Comparison of ENCODE assay signal across 9 mouse cellular contexts in genomic region chr12:102387219-102387917, GRCm38 (mm10). TPM values are rescaled to one million over a fixed set of nuclear protein-coding genes. Genes with fewer than 3 reads are reported as not detected.
DNase-seq lines count a peak whose midpoint lies in the region; ATAC-seq and TF ChIP-seq lines count a peak whose summit lies in the region.
"Had no signal": no experiment of that assay in that cellular context is flagged by ENCODE, and none has a peak within 500 bp of the region (broad histone marks: within the 10 kb centered on the region; RNA-seq: fewer than 3 reads in every experiment).

No protein-coding gene starts in this region.

- no peak overlapping the region for H3K27ac ChIP-seq in forebrain, embryonic 14.5 days (ENCODE audit: low read depth, low read length)
- H3K27ac ChIP-seq in olfactory bulb, adult 2 months (ENCODE audit: insufficient read depth, low read depth, low read length): no peak overlapping the region
- H3K27ac ChIP-seq: heart, embryonic 13.5 days had no signal

- ATAC-seq in cerebellum, adult (ENCODE audit: insufficient number of reproducible peaks, low FRiP score, low TSS enrichment): peak; percentile 69
- peak; percentile 83 for ATAC-seq in forebrain, embryonic 14.5 days

- no peaks in the 10 kb centered on the region for H3K27me3 ChIP-seq in forebrain, embryonic 14.5 days (replicated peaks; ENCODE audit: control insufficient read depth, insufficient read depth, low read length)
- H3K27me3 ChIP-seq: heart, embryonic 13.5 days had no signal

- H3K4me2 ChIP-seq in forebrain, embryonic 14.5 days (ENCODE audit: low read length): no peak overlapping the region
- H3K4me2 ChIP-seq: heart, embryonic 13.5 days had no signal

- no peak overlapping the region for H3K9ac ChIP-seq in forebrain, embryonic 14.5 days (ENCODE audit: low read length)
- H3K9ac ChIP-seq: heart, embryonic 13.5 days had no signal

- no peak overlapping the region for H3K4me3 ChIP-seq in forebrain, embryonic 14.5 days (ENCODE audit: low read depth, low read length)
- H3K4me3 ChIP-seq in lung, adult 2 months (replicated peaks; ENCODE audit: extremely low read depth, low read depth, low read length): no peak overlapping the region
- H3K4me3 ChIP-seq in olfactory bulb, adult 2 months (ENCODE audit: insufficient read depth, low read depth, low read length): no peak overlapping the region
- H3K4me3 ChIP-seq: heart, embryonic 13.5 days had no signal

- no peak for TF ChIP-seq POLR2A in lung, adult 2 months (IDR thresholded peaks at IDR 0.05; ENCODE audit: borderline replicate concordance, extremely low read depth, low read depth, low read length)
- no peak for TF ChIP-seq POLR2A in olfactory bulb, adult 2 months (IDR thresholded peaks at IDR 0.05; ENCODE audit: insufficient read depth, low read depth, low read length)

- H3K4me1 ChIP-seq in forebrain, embryonic 14.5 days (ENCODE audit: control insufficient read depth, insufficient read depth, low read length): no peaks in the 10 kb centered on the region
- no peaks in the 10 kb centered on the region for H3K4me1 ChIP-seq in lung, adult 2 months (ENCODE audit: control insufficient read depth, insufficient read depth, low read length)
- 0 out of 2 replicates have a peak, but pooled peaks cover 4% of the 10 kb centered on the region for H3K4me1 ChIP-seq in olfactory bulb, adult 2 months (ENCODE audit: control insufficient read depth, insufficient read depth, low read length)
- H3K4me1 ChIP-seq: heart, embryonic 13.5 days had no signal

- TF ChIP-seq CTCF in lung, adult 2 months (IDR thresholded peaks at IDR 0.05; ENCODE audit: insufficient read depth, low read length): peak; percentile 98
- TF ChIP-seq CTCF in olfactory bulb, adult 2 months (IDR thresholded peaks at IDR 0.05; ENCODE audit: insufficient read depth, low read depth, low read length): peak; percentile 93

- H3K9me3 ChIP-seq in forebrain, embryonic 14.5 days (replicated peaks; ENCODE audit: control insufficient read depth, low read length): no peaks in the 10 kb centered on the region
- H3K9me3 ChIP-seq: heart, embryonic 13.5 days had no signal

- H3K36me3 ChIP-seq in forebrain, embryonic 14.5 days (ENCODE audit: control insufficient read depth, insufficient read depth, low read length): no peaks in the 10 kb centered on the region

- WGBS in forebrain, embryonic 14.5 days: 53% methylated on average over 16 of the region's 16 CpGs
- WGBS in lung, adult 2 months: 61% methylated on average over 16 of the region's 16 CpGs
- 53% methylated on average over 16 of the region's 16 CpGs for WGBS in olfactory bulb, adult 2 months

- peak; percentile 88 for DNase-seq in ES-CJ7 (ENCODE audit: low read depth, low spot score)
- DNase-seq in forebrain, embryonic 14.5 days (ENCODE audit: low spot score): peak; percentile 88
- DNase-seq in heart, postnatal 4 days: peak; percentile 91
- peak; percentile 80 to 94 for DNase-seq in layer of hippocampus, adult 18-20 months (ENCODE audit: low spot score in 2 of 2)
- DNase-seq in lung, adult 2 months: peak; percentile 84
- peak; percentile 71 for DNase-seq in testis, postnatal 14 days (ENCODE audit: low spot score)

RNA-seq across cellular contexts. Expression of gene Lgmn, which starts 52.2 kb away (rescaled TPM):
- polyA plus RNA-seq in forebrain, embryonic 14.5 days (2014; fragmentation: Nextera tagmentation; extraction: Ambion mirVana): 87.0 and 90.5 TPM in 2 replicates
- total RNA-seq in heart, postnatal 4 days (2021): 10 to 100 TPM; 68.9 to 76.9 TPM
- total RNA-seq in layer of hippocampus, adult 18-20 months (2021): 10 to 100 TPM; 83.6 to 85.4 TPM
- 106 and 153 TPM in 2 replicates for polyA plus RNA-seq in lung, adult 2 months (2012; rRNA removed)
- not detected in 2 replicates for polyA plus RNA-seq in olfactory bulb, adult 2 months (2012; ENCODE audit: insufficient read depth, insufficient read length, low replicate concordance, missing spikeins)
